Mouse (Mus musculus) neural tube, embryonic 14.5 days (tissue): ENCODE data around the gene Wnt7a. TPM values are rescaled to one million over a fixed set of nuclear protein-coding genes. Genes with fewer than 3 reads are reported as not detected.

Experiments
- ATAC-seq: fragments of 200-750 bp; cut with Nextera tagmentation; 2 replicates; pipeline ENCODE4 v1.8.0; 2017; ENCODE audit warnings: low read depth, mild to moderate bottlenecking, moderate TSS enrichment, moderate library complexity
- H3K27ac ChIP-seq: fragments of 300-500 bp; sonication (generic); 2 replicates; pipeline ENCODE4 v1.5.1; 2014; ENCODE audit warnings: low read depth, mild to moderate bottlenecking, control low read depth, low read length, moderate library complexity, mixed read lengths
- H3K27me3 ChIP-seq: fragments of 300-500 bp; sonication (generic); 2 replicates; pipeline ENCODE4 v1.6.1; 2014; ENCODE audit warnings: low read length; ENCODE audit not compliant: control insufficient read depth, insufficient read depth
- H3K36me3 ChIP-seq: fragments of 300-500 bp; sonication (generic); 2 replicates; pipeline ENCODE4 v1.6.1; 2014; ENCODE audit warnings: low read length, mixed read lengths; ENCODE audit not compliant: control insufficient read depth, insufficient read depth
- H3K4me1 ChIP-seq: fragments of 300-500 bp; sonication (generic); 2 replicates; pipeline ENCODE4 v1.6.1; 2014; ENCODE audit warnings: low read length; ENCODE audit not compliant: control insufficient read depth, insufficient read depth
- H3K4me2 ChIP-seq: fragments of 300-500 bp; sonication (generic); 2 replicates; pipeline ENCODE4 v1.6.1; 2014; ENCODE audit warnings: mild to moderate bottlenecking, low read depth, low read length, control low read depth
- H3K4me3 ChIP-seq: fragments of 300-500 bp; sonication (generic); 2 replicates; pipeline ENCODE4 v1.5.1; 2014; ENCODE audit warnings: low read depth, low read length, control low read depth, mixed read lengths
- H3K9ac ChIP-seq: fragments of 300-500 bp; sonication (generic); replicated peaks from 2 replicates; pipeline ENCODE4 v1.6.1; 2014; ENCODE audit warnings: low read depth, mild to moderate bottlenecking, control low read depth, low read length, mixed read lengths
- H3K9me3 ChIP-seq: fragments of 300-500 bp; sonication (generic); 2 replicates; pipeline ENCODE4 v1.6.1; 2016; ENCODE audit warnings: low read length; ENCODE audit not compliant: control insufficient read depth
- WGBS: fragments of 180-500 bp; shearing (Covaris S2); extraction: QIAGEN DNeasy Blood & Tissue Kit; methylation state at CpG from one replicate; pipeline ENCODE4 v1.1.7; 2014; 5-methylcytosine and 5-hydroxymethylcytosine counted together
- polyA plus RNA-seq: library from polyadenylated mRNA; unstranded; fragments of >200 nt; fragmentation: Nextera tagmentation; extraction: Ambion mirVana; gene quantifications from 2 replicates; pipeline ENCODE4 v1.2.1, GENCODE M21; 2014

Gene Wnt7a
- polyA plus RNA-seq: 9.4 and 10.5 TPM in 2 replicates

DNA sequence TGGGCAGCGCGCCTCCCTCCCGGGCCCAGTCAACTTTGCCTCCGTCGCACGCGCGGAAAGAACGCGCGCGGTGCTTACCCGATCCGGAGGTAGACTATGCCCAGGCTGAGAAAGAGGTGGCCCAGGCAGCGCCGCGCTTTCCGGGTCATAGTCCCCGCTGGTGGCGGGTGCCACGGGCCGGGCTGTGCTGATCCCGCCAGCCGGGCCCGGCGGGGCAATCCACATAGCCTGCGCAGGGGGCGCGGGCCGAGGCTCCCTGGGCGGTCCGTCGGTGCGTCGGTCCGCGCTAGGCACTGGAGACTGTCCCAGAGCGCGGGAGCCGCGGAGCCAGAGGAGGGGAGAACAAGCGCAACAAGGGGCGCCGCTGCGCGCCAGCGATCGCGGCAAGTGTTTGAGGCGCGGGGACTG, at the start of gene Wnt7a:
Wnt7a (minus strand) TSS at position 403 of the 408 bp plus-strand sequence.
- H3K27ac ChIP-seq: peak within 1 kb of the TSS; percentile 48
- H3K9ac ChIP-seq: peak within 1 kb of the TSS; percentile 72
- no peaks in the 10 kb centered on the region for H3K36me3 ChIP-seq
- peak within 1 kb of the TSS; percentile 69 for H3K4me3 ChIP-seq
- H3K4me1 ChIP-seq: peaks cover 17% of the 10 kb centered on the region
- ATAC-seq: peak; percentile 54
- H3K9me3 ChIP-seq: no peaks in the 10 kb centered on the region
- peak within 1 kb of the TSS; percentile 98 for H3K4me2 ChIP-seq
- under 1% methylated on average over 43 of the region's 51 CpGs for WGBS
- peaks cover 16% of the 10 kb centered on the region for H3K27me3 ChIP-seq

DNA sequence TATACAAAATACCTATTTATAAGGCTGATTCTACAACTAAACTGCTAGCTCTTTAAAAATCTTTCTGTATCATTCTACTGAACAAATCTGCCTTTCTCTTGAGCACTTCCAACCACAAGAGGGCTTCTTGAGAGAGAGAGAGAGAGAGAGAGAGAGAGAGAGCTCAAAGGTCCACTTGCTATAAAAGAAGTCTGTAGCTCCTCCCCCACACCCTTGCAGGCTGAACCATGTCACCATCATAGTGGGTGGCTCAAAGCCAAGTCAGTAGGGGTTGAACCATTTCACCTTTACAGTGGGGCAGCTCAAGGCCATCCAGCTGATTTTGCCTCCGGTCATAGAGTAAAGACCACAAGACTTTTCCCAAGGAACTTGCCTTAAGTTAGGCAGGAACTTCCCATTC, 48.3 kb upstream of the Wnt7a start:
- ATAC-seq: no peak
- peaks cover 13% of the 10 kb centered on the region for H3K36me3 ChIP-seq
- H3K27ac ChIP-seq: no peak overlapping the region
- no peaks in the 10 kb centered on the region for H3K27me3 ChIP-seq
- 92% methylated on average over 1 of the region's 1 CpGs for WGBS
- no peak overlapping the region for H3K4me3 ChIP-seq
- H3K9ac ChIP-seq: no peak overlapping the region
- no peak overlapping the region for H3K4me2 ChIP-seq
- H3K4me1 ChIP-seq: no peaks in the 10 kb centered on the region
- H3K9me3 ChIP-seq: no peaks in the 10 kb centered on the region

DNA sequence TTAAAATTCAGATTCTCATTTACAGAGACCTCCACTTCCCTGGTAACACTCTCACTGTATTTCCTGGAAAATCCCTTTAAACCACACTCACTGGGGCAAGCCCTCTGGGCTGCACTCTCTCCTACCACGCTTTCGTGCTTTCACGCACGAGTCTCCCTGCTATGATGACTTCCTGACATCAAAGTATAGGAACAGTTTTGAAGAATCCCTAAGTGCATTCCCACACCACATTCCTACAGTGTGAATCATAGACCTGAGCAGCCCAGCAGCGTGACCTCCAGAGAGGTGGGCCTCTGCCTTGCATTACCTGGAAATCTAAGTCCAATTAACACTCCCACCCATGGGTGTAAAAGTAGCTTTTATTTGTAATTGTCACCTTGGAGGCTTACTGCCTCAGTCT, 43.4 kb upstream of the Wnt7a start:
- 64% methylated on average over 5 of the region's 5 CpGs for WGBS
- Histone ChIP-seq H3K27me3 (no peaks in the 10 kb centered on the region), H3K9ac (no peak overlapping the region), H3K4me3 (no peak overlapping the region), H3K27ac (no peak overlapping the region), H3K36me3 (no peaks in the 10 kb centered on the region), H3K9me3 (no peaks in the 10 kb centered on the region), H3K4me2 (no peak overlapping the region), H3K4me1 (no peaks in the 10 kb centered on the region)
- ATAC-seq: no peak

DNA sequence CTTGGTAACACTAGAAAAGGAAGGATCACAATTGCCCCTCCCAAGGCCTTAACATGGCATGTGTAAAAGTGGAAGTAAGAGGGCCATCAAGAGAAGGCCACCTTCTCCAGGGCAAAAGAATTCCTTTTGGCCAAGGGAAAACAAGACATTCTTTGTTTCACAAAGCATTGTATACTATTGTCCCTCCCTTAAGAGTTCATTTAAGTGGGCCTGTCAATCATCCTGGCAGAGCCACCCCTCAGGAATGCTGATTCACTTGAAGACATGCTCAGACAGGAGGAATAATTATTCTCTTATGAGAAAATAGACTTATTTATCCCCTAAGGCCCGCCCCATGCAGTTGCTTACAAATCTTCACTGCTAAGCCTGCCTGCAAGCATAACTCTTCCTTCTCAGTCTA, 40.9 kb upstream of the Wnt7a start:
- no peaks in the 10 kb centered on the region for H3K9me3 ChIP-seq
- H3K4me1 ChIP-seq: no peaks in the 10 kb centered on the region
- no peaks in the 10 kb centered on the region for H3K27me3 ChIP-seq
- ATAC-seq: no peak
- no peak overlapping the region for H3K27ac ChIP-seq
- WGBS: 81% methylated on average over 1 of the region's 1 CpGs
- no peaks in the 10 kb centered on the region for H3K36me3 ChIP-seq
- no peak overlapping the region for H3K4me2 ChIP-seq
- no peak overlapping the region for H3K4me3 ChIP-seq
- no peak overlapping the region for H3K9ac ChIP-seq

DNA sequence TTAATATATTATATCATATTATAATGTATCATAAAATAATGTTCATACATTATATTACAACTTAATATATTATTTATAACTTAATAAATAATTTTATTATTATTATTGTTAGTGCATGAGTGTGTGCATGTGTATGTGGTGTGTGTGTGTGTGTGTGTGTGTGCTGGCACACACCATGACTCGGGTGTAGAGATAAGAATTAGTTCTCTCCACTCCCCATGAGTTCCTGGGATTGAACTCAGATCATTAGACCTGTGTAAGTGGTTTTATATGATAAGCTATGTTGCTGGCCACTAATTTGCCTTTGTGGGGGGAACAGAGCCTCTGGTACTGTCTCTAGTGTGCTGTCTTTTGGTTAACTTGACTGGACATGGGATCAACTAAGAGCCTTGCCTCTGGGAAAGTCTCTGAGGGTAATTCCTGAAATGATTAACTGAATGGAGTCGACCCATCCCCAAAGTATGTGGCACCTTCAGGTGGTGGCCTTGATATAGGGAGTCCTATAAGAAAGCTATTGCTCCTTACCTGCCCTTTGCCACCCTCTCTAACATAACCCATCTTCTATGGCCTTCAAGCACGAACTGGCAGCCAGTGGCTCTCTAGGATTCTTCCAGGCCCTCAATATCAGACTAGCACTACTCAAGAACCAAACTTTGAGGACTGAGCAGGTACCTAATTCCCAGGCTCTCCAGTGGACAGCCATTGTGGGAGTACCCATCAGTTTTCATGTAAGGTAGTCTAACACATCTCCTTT, 38.5 kb upstream of the Wnt7a start:
- H3K4me1 ChIP-seq: no peaks in the 10 kb centered on the region
- no peak overlapping the region for H3K9ac ChIP-seq
- no peak overlapping the region for H3K27ac ChIP-seq
- no peak overlapping the region for H3K4me2 ChIP-seq
- no peaks in the 10 kb centered on the region for H3K27me3 ChIP-seq
- ATAC-seq: no peak
- H3K4me3 ChIP-seq: no peak overlapping the region
- no peaks in the 10 kb centered on the region for H3K9me3 ChIP-seq
- no peaks in the 10 kb centered on the region for H3K36me3 ChIP-seq
- WGBS: 72% methylated on average over 3 of the region's 3 CpGs

DNA sequence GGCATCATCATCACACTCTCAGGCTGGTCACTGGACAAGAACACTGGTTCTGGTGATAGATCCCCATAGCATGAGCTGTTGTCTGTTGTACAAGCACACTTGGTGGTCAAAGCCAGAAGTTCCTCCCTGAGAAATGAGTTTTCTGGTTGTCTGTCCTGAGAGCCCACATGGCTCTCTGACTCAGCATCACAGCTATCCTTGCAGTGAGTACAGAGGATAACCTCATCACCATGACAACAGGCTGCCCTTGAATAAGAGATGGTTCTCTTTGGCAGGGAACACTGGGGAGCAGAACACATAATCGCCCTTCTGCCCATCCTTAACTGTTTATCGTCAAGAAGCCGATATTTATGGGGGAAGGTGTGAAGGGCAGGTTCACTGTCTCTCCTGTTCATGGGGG, 34.2 kb upstream of the Wnt7a start:
- peaks cover 5% of the 10 kb centered on the region; the same call in 1 of the 2 replicates for H3K4me1 ChIP-seq
- ATAC-seq: no peak
- no peak overlapping the region for H3K27ac ChIP-seq
- no peaks in the 10 kb centered on the region for H3K27me3 ChIP-seq
- no peak overlapping the region for H3K4me3 ChIP-seq
- 78% methylated on average over 3 of the region's 3 CpGs for WGBS
- H3K9me3 ChIP-seq: no peaks in the 10 kb centered on the region
- no peaks in the 10 kb centered on the region for H3K36me3 ChIP-seq
- H3K9ac ChIP-seq: no peak overlapping the region
- H3K4me2 ChIP-seq: no peak overlapping the region

DNA sequence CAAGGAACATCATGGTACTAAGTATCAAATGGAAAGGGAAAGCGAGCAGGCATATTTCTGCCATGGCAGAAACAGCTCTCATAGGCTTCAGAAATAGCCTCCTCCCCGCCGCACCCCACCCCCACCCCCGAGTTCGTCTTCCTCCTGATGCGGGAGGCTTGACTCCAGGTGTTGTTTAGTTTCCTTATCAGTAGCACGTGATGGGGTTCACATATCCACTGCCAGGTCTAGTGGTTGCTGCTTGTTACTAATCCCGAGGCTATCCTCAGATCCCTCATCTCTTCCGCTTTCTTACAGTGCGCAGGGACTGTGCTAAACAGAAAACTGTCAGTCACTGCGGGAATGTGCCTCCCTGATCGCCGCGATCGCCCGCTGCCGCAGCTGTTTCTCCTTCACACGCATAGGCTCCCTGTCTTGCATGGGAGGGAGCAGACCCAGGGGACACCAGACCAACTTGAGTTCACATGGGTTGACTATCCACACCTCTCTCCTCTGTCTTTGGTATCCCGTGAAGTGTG, 30.0 kb upstream of the Wnt7a start:
- WGBS: 3% methylated on average over 19 of the region's 19 CpGs
- Histone ChIP-seq H3K27ac (peak overlapping the region; percentile 85), H3K9ac (peak overlapping the region; percentile 77), H3K36me3 (no peaks in the 10 kb centered on the region), H3K27me3 (no peaks in the 10 kb centered on the region), H3K4me2 (peak overlapping the region; percentile 98), H3K9me3 (no peaks in the 10 kb centered on the region), H3K4me1 (peaks cover 7% of the 10 kb centered on the region; the same call in 1 of the 2 replicates), H3K4me3 (peak overlapping the region; percentile 57)
- ATAC-seq: peak; percentile 60

DNA sequence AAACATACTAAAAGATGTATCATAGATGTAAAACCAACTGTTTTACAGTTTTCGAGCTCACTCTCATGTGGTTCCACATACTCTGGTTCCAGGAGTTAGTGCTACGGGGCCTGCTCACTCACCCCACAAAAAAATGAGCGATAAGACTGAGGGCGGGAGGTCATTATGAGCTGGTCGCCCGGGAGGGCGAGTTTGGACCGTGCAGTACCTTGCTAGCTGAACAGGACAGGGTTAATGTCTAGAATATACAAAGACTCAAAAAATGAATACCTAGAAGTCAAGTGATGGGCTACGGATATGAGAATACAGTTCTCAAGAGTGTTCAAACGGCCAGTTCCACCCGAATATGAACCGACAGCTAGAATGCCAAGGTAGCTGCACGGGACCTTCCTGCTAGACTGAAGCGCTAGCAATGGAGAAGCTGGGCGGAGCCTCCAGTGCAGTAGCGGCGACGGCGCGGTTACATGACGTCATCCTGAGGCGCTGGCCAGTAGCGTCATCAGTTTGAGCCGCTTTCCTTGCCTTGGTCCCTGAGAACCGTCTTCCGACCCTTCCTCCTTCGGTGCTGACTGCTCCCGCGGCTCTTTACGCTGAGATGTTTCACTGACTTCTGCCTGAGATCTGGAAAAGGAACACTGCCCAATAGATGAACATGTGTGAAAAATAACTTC, 29.4 kb upstream of the Wnt7a start:
- Histone ChIP-seq H3K27ac (peak overlapping the region; percentile 85), H3K4me3 (peak overlapping the region; percentile 57), H3K4me2 (peak overlapping the region; percentile 98), H3K4me1 (peaks cover 7% of the 10 kb centered on the region; the same call in 1 of the 2 replicates), H3K27me3 (no peaks in the 10 kb centered on the region), H3K36me3 (no peaks in the 10 kb centered on the region), H3K9me3 (no peaks in the 10 kb centered on the region), H3K9ac (peak overlapping the region; percentile 77)
- ATAC-seq: peak; percentile 96
- WGBS: 2% methylated on average over 30 of the region's 30 CpGs

DNA sequence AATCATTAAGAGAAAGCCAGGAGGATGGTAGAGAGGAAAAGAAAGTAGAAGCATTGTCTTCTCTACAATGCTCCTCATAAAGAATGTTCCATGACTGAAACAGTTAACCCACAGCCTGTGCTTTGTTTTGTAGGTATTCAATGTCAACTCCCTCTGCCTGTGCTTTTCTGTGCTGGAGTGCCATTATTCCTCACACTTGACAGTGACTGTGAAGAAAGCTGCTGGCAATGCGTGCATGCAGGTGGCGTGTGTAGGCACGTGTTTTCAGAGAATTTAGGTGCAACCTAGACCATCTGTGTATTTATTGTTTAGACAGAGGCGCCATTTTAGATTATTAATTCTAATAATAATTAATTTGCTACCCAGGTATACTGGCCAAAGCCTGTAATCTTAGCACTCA, 13.0 kb upstream of the Wnt7a start:
- no peak for ATAC-seq
- Histone ChIP-seq H3K4me1 (no peaks in the 10 kb centered on the region), H3K36me3 (no peaks in the 10 kb centered on the region), H3K9ac (no peak overlapping the region), H3K4me3 (no peak overlapping the region), H3K27ac (no peak overlapping the region), H3K9me3 (no peaks in the 10 kb centered on the region), H3K27me3 (no peaks in the 10 kb centered on the region), H3K4me2 (no peak overlapping the region)
- WGBS: 35% methylated on average over 4 of the region's 4 CpGs
